Mouse (Mus musculus): ENCODE results near the gene Gucy1b1. TPM values are rescaled to one million over a fixed set of nuclear protein-coding genes. Genes with fewer than 3 reads are reported as not detected.

Gucy1b1 gene
- polyA plus RNA-seq, 1 experiment from 2014 or later: 14.1 TPM

DNA sequence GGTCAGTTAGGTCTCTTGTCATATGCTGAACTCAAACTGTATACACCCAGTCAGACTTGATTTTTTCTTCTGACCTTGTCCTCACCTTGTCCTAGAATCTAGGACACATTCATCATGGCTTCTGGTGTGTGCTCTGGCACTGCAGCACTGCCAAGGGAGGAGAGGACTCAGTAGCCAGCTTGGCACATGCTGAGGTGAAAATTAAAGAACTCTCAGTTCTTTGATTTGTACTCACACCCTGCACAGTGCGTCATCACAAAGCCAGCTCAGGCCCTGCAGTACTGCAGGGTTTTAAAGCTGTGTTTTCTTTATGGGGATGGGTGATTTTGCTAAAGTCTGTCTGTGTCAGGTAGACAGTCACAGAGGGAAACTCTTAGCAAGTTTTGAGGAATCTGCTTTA, 47.2 kb downstream of the Gucy1b1 start:
- no peak overlapping the region for H3K4me3 ChIP-seq
- H3K4me2 ChIP-seq: no peak overlapping the region
- no peak overlapping the region for H3K9ac ChIP-seq
- H3K9me3 ChIP-seq (replicated peaks): no peaks in the 10 kb centered on the region
- no peak overlapping the region for H3K27ac ChIP-seq
- 70% methylated on average over 1 of the region's 1 CpGs for WGBS (ENCODE audit: insufficient replicate concordance)
- no peak for ATAC-seq
- H3K36me3 ChIP-seq: no peaks in the 10 kb centered on the region
- H3K27me3 ChIP-seq (replicated peaks): no peaks in the 10 kb centered on the region
- no peaks in the 10 kb centered on the region for H3K4me1 ChIP-seq

DNA sequence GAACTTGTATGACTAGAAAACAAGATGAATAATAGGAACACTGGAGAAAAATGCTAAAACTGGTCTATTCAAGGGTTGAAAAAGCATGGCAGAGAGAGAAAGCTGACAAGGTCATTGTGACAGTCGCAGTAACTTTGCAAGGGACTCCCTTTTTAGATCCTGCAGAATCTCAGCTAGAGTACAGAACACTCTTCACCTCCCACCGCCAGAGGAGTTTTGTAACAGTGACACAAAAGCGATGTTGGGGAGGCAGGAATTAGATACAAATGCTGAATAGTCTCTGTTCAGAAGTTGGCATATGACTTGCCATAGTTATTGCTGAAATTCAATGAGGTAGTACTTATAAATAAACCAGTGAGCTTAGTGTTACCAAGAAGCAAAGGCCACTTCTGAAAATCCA, 51.4 kb downstream of the Gucy1b1 start:
- Histone ChIP-seq H3K9ac (no peak overlapping the region), H3K4me3 (no peak overlapping the region), H3K27ac (no peak overlapping the region), H3K4me1 (no peaks in the 10 kb centered on the region), H3K27me3 (replicated peaks) (no peaks in the 10 kb centered on the region), H3K9me3 (replicated peaks) (no peaks in the 10 kb centered on the region), H3K4me2 (no peak overlapping the region), H3K36me3 (no peaks in the 10 kb centered on the region)
- 59% methylated on average over 3 of the region's 3 CpGs for WGBS (ENCODE audit: insufficient replicate concordance)
- no peak for ATAC-seq

DNA sequence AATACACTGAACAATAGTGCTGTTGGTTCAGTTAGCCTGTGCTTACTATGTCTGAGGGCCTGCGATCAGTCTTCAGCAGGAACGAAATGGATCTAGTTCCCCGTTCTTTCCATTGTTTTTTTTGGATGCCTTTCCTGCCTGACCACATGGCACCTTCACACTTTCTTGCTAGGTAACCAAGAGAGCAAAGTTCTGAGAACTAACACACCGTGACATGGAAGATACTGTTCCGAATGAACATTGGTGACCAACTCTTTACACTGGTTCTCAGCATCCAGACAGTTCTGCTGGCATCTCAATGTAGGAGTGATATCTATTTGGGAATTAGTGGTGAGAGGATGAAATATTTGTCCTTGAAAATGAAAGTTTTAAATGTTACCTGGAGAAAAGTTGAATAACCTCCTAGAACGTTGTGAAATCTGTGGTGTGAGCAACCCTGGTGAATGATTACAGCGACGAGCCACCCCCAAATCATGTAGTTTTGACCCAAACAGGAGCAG, 52.0 kb downstream of the Gucy1b1 start:
- Histone ChIP-seq H3K27ac (no peak overlapping the region), H3K4me1 (no peaks in the 10 kb centered on the region), H3K36me3 (no peaks in the 10 kb centered on the region), H3K9ac (no peak overlapping the region), H3K27me3 (replicated peaks) (no peaks in the 10 kb centered on the region), H3K4me2 (no peak overlapping the region), H3K9me3 (replicated peaks) (no peaks in the 10 kb centered on the region), H3K4me3 (no peak overlapping the region)
- no peak for ATAC-seq
- WGBS (ENCODE audit: insufficient replicate concordance): 67% methylated on average over 8 of the region's 8 CpGs

DNA sequence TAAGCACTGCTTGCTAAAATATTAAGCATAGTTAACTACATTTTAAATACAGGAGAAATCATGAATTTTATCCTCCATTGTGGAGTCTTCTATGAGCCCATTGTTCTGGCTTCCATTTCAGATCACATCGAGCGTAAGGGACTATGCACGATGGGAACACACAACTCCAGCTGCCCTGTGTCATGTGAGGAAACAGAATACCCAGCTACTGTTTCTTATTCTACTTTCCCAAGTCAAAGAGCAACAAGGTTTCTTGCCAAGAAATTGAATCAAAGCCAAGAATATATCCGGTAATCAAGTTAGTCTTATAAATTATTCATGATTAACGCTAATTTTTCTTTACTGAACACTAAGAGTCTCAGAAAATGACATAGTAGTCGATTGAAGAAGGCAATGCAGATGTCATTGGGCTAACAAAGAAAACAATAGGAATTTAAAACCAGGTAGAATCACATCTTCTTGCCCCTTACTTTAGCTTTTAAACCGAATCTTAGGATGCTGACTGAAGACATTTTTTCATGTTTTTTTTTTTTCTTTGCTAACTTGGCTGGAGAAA, 60.3 kb downstream of the Gucy1b1 start:
- Histone ChIP-seq H3K4me3 (no peak overlapping the region), H3K9ac (no peak overlapping the region), H3K27me3 (replicated peaks) (no peaks in the 10 kb centered on the region), H3K9me3 (replicated peaks) (no peaks in the 10 kb centered on the region), H3K27ac (no peak overlapping the region), H3K4me1 (no peaks in the 10 kb centered on the region), H3K36me3 (no peaks in the 10 kb centered on the region), H3K4me2 (no peak overlapping the region)
- WGBS (ENCODE audit: insufficient replicate concordance): 67% methylated on average over 7 of the region's 7 CpGs
- ATAC-seq: no peak

DNA sequence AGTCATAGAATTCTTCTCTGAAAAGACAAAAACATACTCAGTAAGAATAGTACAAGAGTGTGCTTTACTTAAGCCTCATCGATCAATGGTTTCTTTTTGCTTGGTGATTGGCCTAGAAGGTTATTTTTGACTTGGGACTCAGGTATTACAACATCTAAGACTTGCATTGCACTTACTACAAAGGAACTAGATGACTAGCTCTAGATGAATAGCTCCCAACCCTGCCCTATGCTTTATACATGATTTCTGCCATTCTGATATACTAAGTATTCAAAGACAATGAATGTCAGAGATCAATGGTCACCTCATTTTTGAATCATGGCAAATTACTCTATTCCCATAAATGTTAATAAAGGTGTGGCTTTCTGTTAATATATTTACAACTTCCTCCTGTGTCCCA, 67.5 kb downstream of the Gucy1b1 start:
- no peak overlapping the region for H3K9ac ChIP-seq
- ATAC-seq: no peak
- H3K4me1 ChIP-seq: no peaks in the 10 kb centered on the region
- H3K36me3 ChIP-seq: no peaks in the 10 kb centered on the region
- no peak overlapping the region for H3K27ac ChIP-seq
- H3K27me3 ChIP-seq (replicated peaks): no peaks in the 10 kb centered on the region
- WGBS (ENCODE audit: insufficient replicate concordance): 78% methylated on average over 1 of the region's 1 CpGs
- no peaks in the 10 kb centered on the region for H3K9me3 ChIP-seq (replicated peaks)
- H3K4me3 ChIP-seq: no peak overlapping the region
- H3K4me2 ChIP-seq: no peak overlapping the region

DNA sequence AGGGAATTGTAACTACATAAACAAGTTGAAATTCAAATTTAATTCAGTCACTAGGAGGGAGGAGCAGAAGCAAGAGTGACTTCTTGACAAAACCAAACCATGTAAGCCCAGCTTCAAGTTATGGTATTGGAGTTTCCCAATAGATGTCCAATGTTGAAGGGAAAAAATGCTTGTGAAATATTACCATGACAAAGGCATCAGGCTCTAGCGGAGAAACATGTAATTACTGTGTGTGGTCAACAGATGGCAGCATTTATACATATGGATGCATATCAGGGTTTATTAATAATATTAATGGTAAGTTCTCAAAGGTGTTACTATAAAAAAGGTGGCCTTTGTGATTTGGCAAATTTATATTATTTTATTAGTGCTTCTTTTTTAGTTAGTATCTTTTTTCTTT, 78.5 kb downstream of the Gucy1b1 start:
- Histone ChIP-seq H3K36me3 (no peaks in the 10 kb centered on the region), H3K4me2 (no peak overlapping the region), H3K9me3 (replicated peaks) (no peaks in the 10 kb centered on the region), H3K27me3 (replicated peaks) (no peaks in the 10 kb centered on the region), H3K9ac (no peak overlapping the region), H3K4me3 (no peak overlapping the region), H3K27ac (no peak overlapping the region), H3K4me1 (no peaks in the 10 kb centered on the region)
- no peak for ATAC-seq
- WGBS (ENCODE audit: insufficient replicate concordance): 5% methylated on average over 1 of the region's 1 CpGs

DNA sequence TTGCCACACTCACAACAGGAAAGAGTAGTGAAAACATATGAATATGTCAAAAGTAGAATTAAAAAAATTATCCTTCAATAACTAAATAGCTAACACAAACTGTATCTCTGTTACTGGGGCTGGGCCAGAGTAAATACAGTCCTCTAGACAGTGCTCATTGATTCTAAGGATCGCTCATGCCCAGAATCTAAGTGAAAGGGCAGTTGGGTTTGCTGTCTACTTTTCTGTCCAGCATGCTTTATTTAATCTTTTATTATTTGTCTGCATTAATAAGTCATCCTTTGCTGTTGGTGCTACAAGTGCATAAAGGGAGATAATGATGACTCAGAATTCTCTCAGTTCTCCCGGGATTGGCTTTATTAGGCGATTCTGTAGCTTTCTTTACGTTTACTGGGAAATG, 79.1 kb downstream of the Gucy1b1 start:
- Histone ChIP-seq H3K4me1 (no peaks in the 10 kb centered on the region), H3K27me3 (replicated peaks) (no peaks in the 10 kb centered on the region), H3K9me3 (replicated peaks) (no peaks in the 10 kb centered on the region), H3K9ac (no peak overlapping the region), H3K4me2 (no peak overlapping the region), H3K27ac (no peak overlapping the region), H3K36me3 (no peaks in the 10 kb centered on the region), H3K4me3 (no peak overlapping the region)
- WGBS (ENCODE audit: insufficient replicate concordance): 27% methylated on average over 4 of the region's 4 CpGs
- ATAC-seq: no peak

DNA sequence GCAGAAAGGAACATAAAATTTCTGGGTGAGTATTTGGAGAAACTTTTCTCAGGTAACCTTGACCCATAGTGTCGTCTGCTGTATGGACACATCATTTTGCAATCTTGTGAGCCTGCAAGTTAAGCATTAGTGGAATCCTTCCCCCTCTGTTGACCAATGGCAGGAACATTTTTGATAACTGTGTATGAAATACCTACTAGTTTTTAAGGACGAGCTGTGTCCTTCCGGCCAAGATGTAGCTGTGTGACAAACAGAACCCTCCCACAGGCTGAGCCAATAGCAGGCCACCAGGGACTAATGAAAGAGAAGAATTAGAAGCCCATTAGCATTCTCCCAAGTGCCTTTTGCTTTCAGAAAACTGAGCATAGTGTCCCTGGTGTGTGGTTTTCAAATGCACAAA, 84.0 kb downstream of the Gucy1b1 start:
- WGBS (ENCODE audit: insufficient replicate concordance): 49% methylated on average over 3 of the region's 3 CpGs
- Histone ChIP-seq H3K4me1 (peaks cover 5% of the 10 kb centered on the region; the same call in 1 of the 2 replicates), H3K27me3 (replicated peaks) (no peaks in the 10 kb centered on the region), H3K4me3 (no peak overlapping the region), H3K4me2 (no peak overlapping the region), H3K27ac (no peak overlapping the region), H3K36me3 (no peaks in the 10 kb centered on the region), H3K9ac (no peak overlapping the region), H3K9me3 (replicated peaks) (no peaks in the 10 kb centered on the region)
- no peak for ATAC-seq

DNA sequence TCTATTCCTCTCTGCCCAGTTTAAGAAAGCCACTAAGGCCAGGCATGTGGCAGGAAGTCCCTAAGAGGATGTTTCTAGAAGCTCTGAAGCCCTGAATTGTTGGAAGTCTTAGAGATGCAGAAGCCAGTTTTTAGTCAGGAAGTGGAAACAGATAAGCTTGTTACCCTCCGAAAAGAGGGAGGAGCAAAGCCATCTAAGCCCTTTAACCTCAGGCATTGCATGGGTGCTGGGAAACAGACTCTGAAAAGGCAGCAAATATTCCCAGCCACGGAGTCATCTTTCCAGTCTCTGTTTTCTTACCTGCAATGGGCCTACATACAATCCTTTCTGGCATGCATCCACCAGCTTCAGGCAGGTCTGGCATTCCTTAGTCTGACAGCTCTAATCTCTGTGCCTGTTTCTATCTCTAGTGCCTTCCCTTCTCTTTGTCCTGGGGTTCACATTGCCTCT, 84.8 kb downstream of the Gucy1b1 start:
- H3K9ac ChIP-seq: no peak overlapping the region
- H3K4me2 ChIP-seq: no peak overlapping the region
- no peaks in the 10 kb centered on the region for H3K9me3 ChIP-seq (replicated peaks)
- no peaks in the 10 kb centered on the region for H3K36me3 ChIP-seq
- no peak overlapping the region for H3K27ac ChIP-seq
- no peaks in the 10 kb centered on the region for H3K27me3 ChIP-seq (replicated peaks)
- ATAC-seq: no peak
- peaks cover 5% of the 10 kb centered on the region; the same call in 1 of the 2 replicates for H3K4me1 ChIP-seq
- WGBS (ENCODE audit: insufficient replicate concordance): 10% methylated on average over 2 of the region's 2 CpGs
- no peak overlapping the region for H3K4me3 ChIP-seq

DNA sequence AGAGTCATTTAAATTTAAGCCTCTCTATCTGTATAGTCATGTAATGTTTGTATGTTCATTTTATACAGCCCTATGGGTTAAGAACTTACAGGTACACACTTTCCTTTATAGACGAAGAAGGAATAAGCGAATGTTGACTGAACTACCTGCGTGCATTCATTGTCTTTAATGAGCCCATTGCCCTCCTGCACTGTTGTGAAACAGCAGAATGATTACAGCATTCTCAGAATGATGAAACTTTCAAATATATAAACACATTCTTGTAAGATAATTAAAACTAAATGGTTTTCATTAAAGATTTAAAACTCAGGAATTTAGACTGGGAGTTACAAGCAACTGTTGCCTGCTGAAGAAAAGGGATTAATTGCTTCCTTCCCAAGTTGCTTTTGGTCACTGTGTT, 86.9 kb downstream of the Gucy1b1 start:
- 89% methylated on average over 3 of the region's 3 CpGs for WGBS (ENCODE audit: insufficient replicate concordance)
- Histone ChIP-seq H3K9me3 (replicated peaks) (no peaks in the 10 kb centered on the region), H3K4me1 (peaks cover 5% of the 10 kb centered on the region; the same call in 1 of the 2 replicates), H3K36me3 (no peaks in the 10 kb centered on the region), H3K4me2 (no peak overlapping the region), H3K9ac (no peak overlapping the region), H3K27ac (no peak overlapping the region), H3K27me3 (replicated peaks) (no peaks in the 10 kb centered on the region), H3K4me3 (no peak overlapping the region)
- ATAC-seq: no peak

DNA sequence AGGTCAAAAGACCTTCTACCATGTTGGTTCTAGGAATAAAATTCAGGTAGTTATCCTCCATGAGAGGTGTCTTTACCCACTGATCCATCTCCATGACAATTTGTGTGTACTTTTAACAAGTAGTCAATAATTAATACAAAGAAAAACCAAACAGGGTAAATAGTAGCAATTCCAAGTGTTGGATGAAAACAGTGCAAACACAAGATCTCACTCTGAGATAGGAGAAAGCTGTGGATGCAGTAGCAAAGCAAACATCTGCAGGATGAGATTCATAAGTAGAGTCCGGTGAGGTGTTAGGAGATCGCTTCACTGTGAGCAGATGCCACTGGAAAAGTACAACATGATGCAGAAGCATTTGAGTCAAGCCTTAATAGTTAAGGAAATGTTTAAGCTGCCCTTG, 88.4 kb downstream of the Gucy1b1 start:
- no peak for ATAC-seq
- WGBS (ENCODE audit: insufficient replicate concordance): 86% methylated on average over 2 of the region's 2 CpGs
- H3K4me3 ChIP-seq: no peak overlapping the region
- peaks cover 5% of the 10 kb centered on the region; the same call in 1 of the 2 replicates for H3K4me1 ChIP-seq
- no peak overlapping the region for H3K4me2 ChIP-seq
- no peaks in the 10 kb centered on the region for H3K27me3 ChIP-seq (replicated peaks)
- no peak overlapping the region for H3K27ac ChIP-seq
- H3K9me3 ChIP-seq (replicated peaks): no peaks in the 10 kb centered on the region
- no peak overlapping the region for H3K9ac ChIP-seq
- H3K36me3 ChIP-seq: no peaks in the 10 kb centered on the region

DNA sequence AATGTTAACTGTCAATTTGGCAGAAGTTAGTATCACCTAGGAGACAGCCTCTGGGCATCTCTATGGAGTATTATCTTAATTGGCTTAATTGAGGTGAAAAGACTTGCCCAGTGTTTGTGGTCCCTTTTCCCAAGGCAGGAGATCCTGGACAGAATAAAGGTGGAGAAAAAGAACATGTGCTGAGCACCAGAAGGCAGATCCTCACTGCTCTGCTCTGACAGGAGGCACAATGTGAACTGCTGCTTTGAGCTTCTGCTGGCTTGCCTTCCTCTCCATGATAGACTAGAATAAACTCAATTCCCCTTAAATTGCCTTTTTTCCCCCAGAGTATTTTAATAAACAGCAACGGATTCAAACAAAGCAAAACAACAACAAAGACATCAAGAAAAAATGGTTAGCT, 89.4 kb downstream of the Gucy1b1 start:
- Histone ChIP-seq H3K27me3 (replicated peaks) (no peaks in the 10 kb centered on the region), H3K36me3 (no peaks in the 10 kb centered on the region), H3K9ac (no peak overlapping the region), H3K4me3 (no peak overlapping the region), H3K4me1 (peaks cover 5% of the 10 kb centered on the region; the same call in 1 of the 2 replicates), H3K9me3 (replicated peaks) (no peaks in the 10 kb centered on the region), H3K4me2 (no peak overlapping the region), H3K27ac (no peak overlapping the region)
- ATAC-seq: no peak
- WGBS (ENCODE audit: insufficient replicate concordance): 32% methylated on average over 1 of the region's 1 CpGs
